Comparison of ENCODE assay signal across 9 mouse cellular contexts in genomic region chr12:118836411-118837341, GRCm38 (mm10). TPM values are rescaled to one million over a fixed set of nuclear protein-coding genes. Genes with fewer than 3 reads are reported as not detected.
A peak's percentile ranks its signal among the peaks of the same experiment; 100 is the strongest.
DNase-seq lines count a peak whose midpoint lies in the region; ATAC-seq lines count a peak whose summit lies in the region.
"Had no signal": no experiment of that assay in that cellular context is flagged by ENCODE, and none has a peak within 500 bp of the region (broad histone marks: within the 10 kb centered on the region; RNA-seq: fewer than 3 reads in every experiment).

No protein-coding gene starts in this region.

- peaks cover 54% of the 10 kb centered on the region for H3K27me3 ChIP-seq in limb, embryonic 12.5 days

- H3K4me2 ChIP-seq in limb, embryonic 12.5 days = peak overlapping the region; percentile 94

- ATAC-seq in limb, embryonic 12.5 days (ENCODE audit: insufficient number of reproducible peaks, insufficient read depth, low FRiP score, low TSS enrichment, low read depth) = peak; percentile 60; the same call in 1 of the 2 replicates

- H3K4me3 ChIP-seq in limb, embryonic 12.5 days (replicated peaks) = peak overlapping the region; percentile 60

- H3K27ac ChIP-seq in limb, embryonic 12.5 days = no peak overlapping the region

- peaks cover 8% of the 10 kb centered on the region; the same call in 1 of the 2 replicates for H3K4me1 ChIP-seq in limb, embryonic 12.5 days (replicated peaks)

- DNase-seq in cerebellum, postnatal 10 days = peak; percentile 23 to 26
- DNase-seq in cerebellum, postnatal 25 days = no peak
- peak; percentile 90 for DNase-seq in ZHBTc4 (ENCODE audit: low read depth, low spot score)
- peak; percentile 39 for DNase-seq in forelimb bud, embryonic 11.5 days (ENCODE audit: low read depth, low spot score)
- DNase-seq in neural tube, embryonic 10.5 days (ENCODE audit: extremely low spot score, low spot score) = peak; percentile 79
- DNase-seq in spleen, adult 18-20 months = no peak
- DNase-seq in layer of hippocampus, adult 8-10 months (ENCODE audit: low spot score in 2 of 2) = no peak

- WGBS in limb, embryonic 12.5 days = under 1% methylated on average over 67 of the region's 72 CpGs

- no peaks in the 10 kb centered on the region for H3K9me3 ChIP-seq in limb, embryonic 12.5 days

- no peaks in the 10 kb centered on the region for H3K36me3 ChIP-seq in limb, embryonic 12.5 days

- peak overlapping the region; percentile 54 for H3K9ac ChIP-seq in limb, embryonic 12.5 days (replicated peaks)

RNA-seq across cellular contexts. Expression of gene Sp8, which starts 9.5 kb away (rescaled TPM):
- 4.4 and 4.7 TPM in 2 replicates for polyA plus RNA-seq in limb, embryonic 12.5 days (2016; fragmentation: Nextera tagmentation; extraction: Ambion mirVana)
- 1 to 10 TPM; 1.2 to 1.7 (median 1.4) TPM for total RNA-seq in layer of hippocampus, adult 8-10 months (2022)
- polyA plus RNA-seq: large intestine, adult 2 months had no signal

Comparison
In these comparisons a context has a peak if more than half of its experiments do, and no peak if none do; other contexts are left out.
1. DNase-seq: peak in cerebellum, postnatal 10 days (2 of 2), ZHBTc4 (single experiment), forelimb bud, embryonic 11.5 days (single experiment) and neural tube, embryonic 10.5 days (single experiment); none in cerebellum, postnatal 25 days (0 of 2), spleen, adult 18-20 months (0 of 2) and layer of hippocampus, adult 8-10 months (0 of 2).